Comparison of ENCODE assay signal across 12 mouse cellular contexts in the genomic region with DNA sequence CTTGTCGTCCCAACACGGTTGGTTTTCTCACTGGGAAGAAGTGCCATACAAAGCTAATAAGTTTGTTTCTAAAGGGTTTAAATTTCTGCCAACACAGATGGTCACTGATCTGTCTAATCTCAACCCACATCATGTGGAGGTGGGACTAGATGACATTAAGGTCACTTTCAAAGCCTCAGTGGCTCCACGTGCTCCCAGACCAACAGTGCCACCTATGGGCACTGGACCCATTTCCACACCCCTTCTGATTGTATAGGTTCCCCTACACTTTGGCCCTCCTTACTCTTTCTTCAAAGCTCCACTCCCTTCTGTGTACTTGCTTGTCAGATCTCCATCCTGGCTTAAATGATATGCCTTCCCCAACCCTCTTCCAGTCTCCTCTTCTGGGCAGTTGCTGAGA. TPM values are rescaled to one million over a fixed set of nuclear protein-coding genes. Genes with fewer than 3 reads are reported as not detected.
DNase-seq lines count a peak whose midpoint lies in the region; ATAC-seq and TF ChIP-seq lines count a peak whose summit lies in the region.
"Had no signal": no experiment of that assay in that cellular context is flagged by ENCODE, and none has a peak within 500 bp of the region (broad histone marks: within the 10 kb centered on the region; RNA-seq: fewer than 3 reads in every experiment).

No protein-coding gene starts in this region.

- peak; percentile 3; the same call in 1 of the 2 replicates for TF ChIP-seq CTCF in brain, embryonic 14.5 days (IDR thresholded peaks at IDR 0.05; ENCODE audit: borderline replicate concordance, extremely low read depth, insufficient read depth, insufficient read length)

- H3K4me1 ChIP-seq in kidney, embryonic 15.5 days: no peaks in the 10 kb centered on the region
- H3K4me1 ChIP-seq: lung, embryonic 15.5 days had no signal

- no peaks in the 10 kb centered on the region for H3K9me3 ChIP-seq in kidney, embryonic 15.5 days (replicated peaks)
- H3K9me3 ChIP-seq: lung, embryonic 15.5 days had no signal

- no peak overlapping the region for H3K4me2 ChIP-seq in kidney, embryonic 15.5 days
- H3K4me2 ChIP-seq: lung, embryonic 15.5 days had no signal

- TF ChIP-seq POLR2A in brain, embryonic 14.5 days (IDR thresholded peaks at IDR 0.05; ENCODE audit: borderline replicate concordance, extremely low read depth, insufficient read depth, insufficient read length, poor library complexity, severe bottlenecking): no peak

- no peak overlapping the region for H3K4me3 ChIP-seq in kidney, embryonic 15.5 days (replicated peaks)
- H3K4me3 ChIP-seq: lung, embryonic 15.5 days had no signal

- no peak overlapping the region for H3K27ac ChIP-seq in kidney, embryonic 15.5 days
- H3K27ac ChIP-seq: lung, embryonic 15.5 days had no signal

- no peaks in the 10 kb centered on the region for H3K36me3 ChIP-seq in kidney, embryonic 15.5 days
- H3K36me3 ChIP-seq: lung, embryonic 15.5 days had no signal

- H3K27me3 ChIP-seq in kidney, embryonic 15.5 days: no peaks in the 10 kb centered on the region
- H3K27me3 ChIP-seq: lung, embryonic 15.5 days had no signal

- DNase-seq in kidney, adult 9 months: no peak
- DNase-seq in lung, postnatal 36 days: peak; percentile 16
- DNase-seq in lung, postnatal 14 days: no peak
- no peak for DNase-seq in brain, embryonic 14.5 days (ENCODE audit: low read depth)
- DNase-seq in retina, embryonic 14.5 days (ENCODE audit: low spot score): peak; percentile 25
- DNase-seq in layer of hippocampus, postnatal 10 days (ENCODE audit: low spot score in 2 of 2): no peak
- no peak for DNase-seq in ovary, postnatal 14 days (ENCODE audit: low spot score)
- DNase-seq: heart, adult 18-20 months had no signal

- 68% methylated on average over 3 of the region's 3 CpGs for WGBS in kidney, embryonic 15.5 days

- no peak overlapping the region for H3K9ac ChIP-seq in kidney, embryonic 15.5 days
- H3K9ac ChIP-seq: lung, embryonic 15.5 days had no signal

- ATAC-seq in kidney, embryonic 15.5 days (replicated peaks; ENCODE audit: low FRiP score): 0 out of 2 replicates have a peak, but pooled peaks have one; percentile 46

RNA-seq across cellular contexts. Expression of gene Lrrc1, which starts 35.2 kb away (rescaled TPM):
- polyA plus RNA-seq in kidney, embryonic 15.5 days (2015; fragmentation: Nextera tagmentation; extraction: Ambion mirVana): 16.7 and 18.8 TPM in 2 replicates
- polyA plus RNA-seq in brain, embryonic 14.5 days (2012; rRNA removed): 17.8 and 20.1 TPM in 2 replicates
- 1 to 10 TPM; 7.4 to 9.2 TPM for total RNA-seq in layer of hippocampus, postnatal 10 days (2021)

RNA-seq across cellular contexts. Expression of gene Klhl31, which starts 56.5 kb away (rescaled TPM):
- 1.3 and 2.7 TPM in 2 replicates for polyA plus RNA-seq in kidney, embryonic 15.5 days (2015; fragmentation: Nextera tagmentation; extraction: Ambion mirVana)
- 0.06 and 0.12 TPM in 2 replicates for polyA plus RNA-seq in brain, embryonic 14.5 days (2012; rRNA removed)
- total RNA-seq in layer of hippocampus, postnatal 10 days (2021): under 1 TPM in 1 of 2 experiments, not detected in 1; 0.11 TPM
- total RNA-seq: hematopoietic stem cell, adult 5-6 weeks; neutrophil, adult 5-6 weeks had no signal

Comparison
In these comparisons a context has a peak if more than half of its experiments do, and no peak if none do; other contexts are left out.
1. DNase-seq: peak in lung, postnatal 36 days (single experiment) and retina, embryonic 14.5 days (single experiment); none in kidney, adult 9 months (single experiment), lung, postnatal 14 days (single experiment), brain, embryonic 14.5 days (single experiment), layer of hippocampus, postnatal 10 days (0 of 2) and ovary, postnatal 14 days (single experiment).